Mouse (Mus musculus): ENCODE measurements at regions not wholly inside any gene's neighbourhood (a gene's known extent, or its start where the extent isn't known, plus 50 kb on each side); places are given as distances from the start of the nearest gene placed in this dataset.
A peak's percentile ranks its signal among the peaks of the same experiment; 100 is the strongest.

GRCm38 (mm10) chr2:78804931-78805330 lies 63.0 kb upstream of the Ube2e3 start:
- no peak for DNase-seq

- no peak for DNase-seq
These were observed 64.4 kb upstream of the Ube2e3 start for GRCm38 (mm10) chr2:78803543-78803942.

- no peak for DNase-seq
These were observed 72.5 kb upstream of the Ube2e3 start for GRCm38 (mm10) chr2:78795446-78795845.

GRCm38 (mm10) chr2:78794734-78795133 lies 73.2 kb upstream of the Ube2e3 start:
- DNase-seq: no peak

GRCm38 (mm10) chr2:78789124-78789523 lies 78.8 kb upstream of the Ube2e3 start:
- no peak for DNase-seq

- no peak for DNase-seq
These were observed 79.7 kb upstream of the Ube2e3 start for GRCm38 (mm10) chr2:78788222-78788621.

GRCm38 (mm10) chr2:78779949-78780348 lies 88.0 kb upstream of the Ube2e3 start:
- no peak for DNase-seq

- no peak for DNase-seq
These were observed 90.3 kb upstream of the Ube2e3 start for GRCm38 (mm10) chr2:78777589-78777988.

GRCm38 (mm10) chr2:78754362-78754761 lies 113.6 kb upstream of the Ube2e3 start:
- no peak for DNase-seq

- DNase-seq: no peak
These were observed 114.0 kb upstream of the Ube2e3 start for GRCm38 (mm10) chr2:78753918-78754317.

- no peak for DNase-seq
These were observed 137.8 kb upstream of the Ube2e3 start for GRCm38 (mm10) chr2:78730161-78730560.

- DNase-seq: no peak
These were observed 141.9 kb upstream of the Ube2e3 start for GRCm38 (mm10) chr2:78726060-78726459.

- DNase-seq: no peak
These were observed 143.5 kb upstream of the Ube2e3 start for GRCm38 (mm10) chr2:78724416-78724815.

- no peak for DNase-seq
These were observed 144.5 kb upstream of the Ube2e3 start for GRCm38 (mm10) chr2:78723423-78723822.

GRCm38 (mm10) chr2:78722739-78723138 lies 145.2 kb upstream of the Ube2e3 start:
- DNase-seq: no peak

- no peak for DNase-seq
These were observed 149.4 kb upstream of the Ube2e3 start for GRCm38 (mm10) chr2:78718550-78718949.

- DNase-seq: no peak
These were observed 151.6 kb upstream of the Ube2e3 start for GRCm38 (mm10) chr2:78716157-78716798.

GRCm38 (mm10) chr2:78694851-78695250 lies 173.1 kb upstream of the Ube2e3 start:
- DNase-seq: no peak

GRCm38 (mm10) chr2:78656668-78657067 lies 211.3 kb upstream of the Ube2e3 start:
- DNase-seq: peak; percentile 13 to 17

- DNase-seq: peak; percentile 77 to 85
These were observed 212.6 kb upstream of the Ube2e3 start for GRCm38 (mm10) chr2:78655156-78655855.

GRCm38 (mm10) chr2:78651549-78651948 lies 216.4 kb upstream of the Ube2e3 start:
- DNase-seq: no peak

- no peak for DNase-seq
These were observed 227.6 kb upstream of the Ube2e3 start for GRCm38 (mm10) chr2:78640361-78640760.

- no peak for DNase-seq
These were observed 242.7 kb upstream of the Ube2e3 start for GRCm38 (mm10) chr2:78625264-78625663.

GRCm38 (mm10) chr2:78606388-78606787 lies 261.5 kb upstream of the Ube2e3 start:
- peak in 1 of 2 experiments; percentile 12 for DNase-seq

GRCm38 (mm10) chr2:78600753-78601152 lies 267.2 kb upstream of the Ube2e3 start:
- no peak for DNase-seq

Measured in cerebellum, postnatal 25 days (tissue).